Mouse (Mus musculus): ENCODE data around the gene Fkbp8. TPM values are rescaled to one million over a fixed set of nuclear protein-coding genes. Genes with fewer than 3 reads are reported as not detected.
A peak's percentile ranks its signal among the peaks of the same experiment; 100 is the strongest.

Fkbp8 gene
- total and polyA plus RNA-seq, 2 experiments from 2014 or later, result 200 to 440 TPM

GRCm38 (mm10) chr8:70492664-70493640 lies 34.6 kb upstream of the Fkbp8 start, which contains the start of gene Crlf1:
Gene Crlf1 (plus strand): TSS chr8:70493158.
- H3K4me3 ChIP-seq (ENCODE audit: low read depth, low read length), result peak within 1 kb of the TSS; percentile 50
- H3K4me1 ChIP-seq (ENCODE audit: control insufficient read depth, insufficient read depth), result peaks cover 24% of the 10 kb centered on the region
- ATAC-seq (ENCODE audit: insufficient read depth, low read depth) (no peak), DNase-seq (ENCODE audit: low spot score) (no peak)
- no peak for TF ChIP-seq EP300 (IDR thresholded peaks at IDR 0.05; ENCODE audit: low read depth)
- no peak for TF ChIP-seq CTCF (IDR thresholded peaks at IDR 0.05; ENCODE audit: low read depth)
- H3K9ac ChIP-seq (replicated peaks; ENCODE audit: low read depth, low read length), result no peak within 1 kb of the TSS; the same call in 1 of the 2 replicates
- H3K9me3 ChIP-seq (replicated peaks; ENCODE audit: control insufficient read depth, low read length), result no peaks in the 10 kb centered on the region
- no peak within 1 kb of the TSS for H3K27ac ChIP-seq (ENCODE audit: low read depth)
- peaks cover 96% of the 10 kb centered on the region for H3K27me3 ChIP-seq (ENCODE audit: control insufficient read depth, insufficient read depth, low read length)
- H3K4me2 ChIP-seq (ENCODE audit: low read depth, low read length), result peak within 1 kb of the TSS; percentile 73
- H3K36me3 ChIP-seq (replicated peaks; ENCODE audit: control insufficient read depth, insufficient read depth, low read length), result no peaks in the 10 kb centered on the region
- WGBS, result 1% methylated on average over 67 of the region's 93 CpGs

- Histone ChIP-seq H3K27me3 (ENCODE audit: control insufficient read depth, insufficient read depth, low read length) (peaks cover 96% of the 10 kb centered on the region), H3K27ac (ENCODE audit: low read depth) (no peak overlapping the region), H3K36me3 (replicated peaks; ENCODE audit: control insufficient read depth, insufficient read depth, low read length) (no peaks in the 10 kb centered on the region), H3K9ac (replicated peaks; ENCODE audit: low read depth, low read length) (no peak overlapping the region), H3K4me1 (ENCODE audit: control insufficient read depth, insufficient read depth) (peaks cover 16% of the 10 kb centered on the region; the same call in 1 of the 2 replicates), H3K4me3 (ENCODE audit: low read depth, low read length) (peak overlapping the region; percentile 50), H3K9me3 (replicated peaks; ENCODE audit: control insufficient read depth, low read length) (no peaks in the 10 kb centered on the region), H3K4me2 (ENCODE audit: low read depth, low read length) (peak overlapping the region; percentile 73)
- no peak for TF ChIP-seq EP300 (IDR thresholded peaks at IDR 0.05; ENCODE audit: low read depth)
- TF ChIP-seq CTCF (IDR thresholded peaks at IDR 0.05; ENCODE audit: low read depth), result no peak
- 1% methylated on average over 40 of the region's 47 CpGs for WGBS
- ATAC-seq (ENCODE audit: insufficient read depth, low read depth) (no peak; the same call in 1 of the 2 replicates), DNase-seq (ENCODE audit: low spot score) (no peak)
These were observed 33.7 kb upstream of the Fkbp8 start for GRCm38 (mm10) chr8:70493692-70494415.

- no peak for DNase-seq (ENCODE audit: low spot score)
- TF ChIP-seq EP300 (IDR thresholded peaks at IDR 0.05; ENCODE audit: low read depth), result no peak
- TF ChIP-seq CTCF (IDR thresholded peaks at IDR 0.05; ENCODE audit: low read depth), result no peak
These were observed 33.0 kb upstream of the Fkbp8 start for GRCm38 (mm10) chr8:70494416-70494945.

GRCm38 (mm10) chr8:70495001-70495770 lies 32.3 kb upstream of the Fkbp8 start:
- ATAC-seq (ENCODE audit: insufficient read depth, low read depth), result no peak
- no peak for DNase-seq (ENCODE audit: low spot score)
- Histone ChIP-seq H3K4me3 (ENCODE audit: low read depth, low read length) (no peak overlapping the region), H3K9me3 (replicated peaks; ENCODE audit: control insufficient read depth, low read length) (no peaks in the 10 kb centered on the region), H3K4me2 (ENCODE audit: low read depth, low read length) (no peak overlapping the region), H3K27ac (ENCODE audit: low read depth) (no peak overlapping the region), H3K4me1 (ENCODE audit: control insufficient read depth, insufficient read depth) (peaks cover 12% of the 10 kb centered on the region; the same call in 1 of the 2 replicates), H3K27me3 (ENCODE audit: control insufficient read depth, insufficient read depth, low read length) (peaks cover 96% of the 10 kb centered on the region), H3K36me3 (replicated peaks; ENCODE audit: control insufficient read depth, insufficient read depth, low read length) (no peaks in the 10 kb centered on the region), H3K9ac (replicated peaks; ENCODE audit: low read depth, low read length) (no peak overlapping the region)
- TF ChIP-seq CTCF (IDR thresholded peaks at IDR 0.05; ENCODE audit: low read depth), result no peak
- TF ChIP-seq EP300 (IDR thresholded peaks at IDR 0.05; ENCODE audit: low read depth), result no peak
- 12% methylated on average over 21 of the region's 21 CpGs for WGBS

More at GRCm38 (mm10) chr8:70494416-70494945, 33.0 kb upstream of the Fkbp8 start:
- Histone ChIP-seq H3K36me3 (replicated peaks; ENCODE audit: control insufficient read depth, insufficient read depth, low read length) (no peaks in the 10 kb centered on the region), H3K27me3 (ENCODE audit: control insufficient read depth, insufficient read depth, low read length) (peaks cover 96% of the 10 kb centered on the region), H3K27ac (ENCODE audit: low read depth) (no peak overlapping the region), H3K4me1 (ENCODE audit: control insufficient read depth, insufficient read depth) (peaks cover 13% of the 10 kb centered on the region; the same call in 1 of the 2 replicates), H3K9ac (replicated peaks; ENCODE audit: low read depth, low read length) (no peak overlapping the region), H3K4me3 (ENCODE audit: low read depth, low read length) (peak overlapping the region; percentile 50; the same call in 1 of the 2 replicates), H3K4me2 (ENCODE audit: low read depth, low read length) (no peak overlapping the region), H3K9me3 (replicated peaks; ENCODE audit: control insufficient read depth, low read length) (no peaks in the 10 kb centered on the region)
- WGBS, result 3% methylated on average over 22 of the region's 28 CpGs
- no peak for ATAC-seq (ENCODE audit: insufficient read depth, low read depth)

- 13% methylated on average over 12 of the region's 12 CpGs for WGBS
- no peak for TF ChIP-seq EP300 (IDR thresholded peaks at IDR 0.05; ENCODE audit: low read depth)
- Histone ChIP-seq H3K36me3 (replicated peaks; ENCODE audit: control insufficient read depth, insufficient read depth, low read length) (no peaks in the 10 kb centered on the region), H3K27ac (ENCODE audit: low read depth) (no peak overlapping the region), H3K4me2 (ENCODE audit: low read depth, low read length) (no peak overlapping the region), H3K9ac (replicated peaks; ENCODE audit: low read depth, low read length) (no peak overlapping the region), H3K27me3 (ENCODE audit: control insufficient read depth, insufficient read depth, low read length) (peaks cover 96% of the 10 kb centered on the region), H3K9me3 (replicated peaks; ENCODE audit: control insufficient read depth, low read length) (no peaks in the 10 kb centered on the region), H3K4me3 (ENCODE audit: low read depth, low read length) (no peak overlapping the region), H3K4me1 (ENCODE audit: control insufficient read depth, insufficient read depth) (peaks cover 12% of the 10 kb centered on the region; the same call in 1 of the 2 replicates)
- ATAC-seq (ENCODE audit: insufficient read depth, low read depth) (no peak), DNase-seq (ENCODE audit: low spot score) (no peak)
These were observed 31.8 kb upstream of the Fkbp8 start for GRCm38 (mm10) chr8:70495771-70496062.
